Mouse (Mus musculus) adrenal gland, adult 18-20 months (tissue): ENCODE results near the gene Rbm19. TPM values are rescaled to one million over a fixed set of nuclear protein-coding genes. Genes with fewer than 3 reads are reported as not detected.

Experiments
- DNase-seq, 2 experiments: peaks; one replicate each; pipeline ENCODE4 v3.0.0; 2021 to 2022; ENCODE audit warnings: low spot score in 2 of 2
- total RNA-seq, 2 experiments: library from RNA; stranded (reverse); gene quantifications; 1 replicate in 1 of 2; 2 replicates in 1 of 2; pipeline ENCODE4 v1.2.3; 2021

Rbm19 gene
- total RNA-seq, 2 experiments from 2014 or later = 25.7 to 26.1 TPM

DNA sequence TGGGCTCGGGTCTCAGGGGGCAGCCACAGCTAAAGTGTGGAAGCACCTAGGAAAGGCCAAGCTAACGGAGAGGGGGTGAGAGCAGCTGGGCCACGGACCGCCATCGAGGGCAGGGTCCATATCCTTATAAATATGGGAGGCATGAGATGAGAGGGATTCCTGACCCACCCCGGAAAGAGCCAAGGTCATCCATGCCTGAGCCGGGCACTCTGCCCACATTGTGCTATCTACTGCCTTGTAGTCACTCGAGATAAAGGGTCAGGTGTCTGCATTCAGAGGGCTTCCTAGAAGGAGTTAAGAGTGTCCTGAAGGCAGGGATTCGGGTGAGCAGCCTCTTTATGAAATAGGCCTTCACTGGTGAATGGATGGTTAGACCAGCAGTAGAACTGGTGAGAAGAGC is 80.6 kb downstream of the Rbm19 start:
- no peak for DNase-seq

DNA sequence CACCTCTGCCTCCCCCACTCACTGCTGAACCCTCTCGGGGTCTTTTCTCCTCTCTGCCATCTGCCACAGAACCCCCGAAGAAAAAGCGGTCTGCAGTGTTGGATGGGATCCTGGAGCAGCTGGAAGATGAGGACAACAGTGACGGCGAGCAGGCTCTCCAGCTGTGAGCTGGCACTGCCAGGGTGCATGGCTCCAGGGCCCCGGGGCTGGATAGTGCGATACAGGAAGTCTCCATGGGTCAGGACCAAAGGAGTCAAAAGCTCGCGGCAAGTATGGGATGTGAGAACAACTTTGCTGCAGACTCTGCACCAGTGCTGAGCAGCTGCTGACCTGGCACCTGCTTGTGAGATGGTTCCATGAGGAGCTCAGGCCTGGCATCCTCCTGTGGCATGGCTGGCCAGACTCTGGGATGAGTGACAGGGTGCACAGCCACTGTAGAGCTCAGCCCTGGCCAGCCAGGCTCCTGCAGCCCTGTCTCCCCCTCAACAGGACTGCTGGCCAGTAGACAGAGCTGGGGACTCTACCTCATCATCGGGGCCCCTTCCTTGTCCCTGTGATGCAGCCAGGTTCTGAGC is 81.6 kb downstream of the Rbm19 start:
- DNase-seq = no peak

DNA sequence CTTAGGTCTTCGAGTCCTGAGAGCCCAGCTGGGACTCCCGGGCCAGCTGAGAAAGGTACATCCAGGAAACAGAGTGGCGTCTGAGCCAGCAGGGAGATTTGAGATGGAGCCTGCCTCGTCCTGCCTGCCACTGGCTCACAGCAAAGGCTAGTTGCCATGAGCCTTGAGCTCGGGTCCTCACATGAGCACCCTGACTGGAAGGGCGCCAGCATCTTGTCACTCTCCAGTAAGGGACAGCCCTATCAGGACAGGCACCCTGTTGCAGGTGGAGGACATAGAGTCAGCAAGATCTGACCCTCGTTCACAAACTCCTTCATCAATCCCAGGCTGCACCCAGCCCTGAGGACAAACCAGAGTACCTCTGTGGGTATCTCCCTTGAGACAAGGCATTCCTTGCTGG is 83.6 kb downstream of the Rbm19 start:
- DNase-seq = no peak

DNA sequence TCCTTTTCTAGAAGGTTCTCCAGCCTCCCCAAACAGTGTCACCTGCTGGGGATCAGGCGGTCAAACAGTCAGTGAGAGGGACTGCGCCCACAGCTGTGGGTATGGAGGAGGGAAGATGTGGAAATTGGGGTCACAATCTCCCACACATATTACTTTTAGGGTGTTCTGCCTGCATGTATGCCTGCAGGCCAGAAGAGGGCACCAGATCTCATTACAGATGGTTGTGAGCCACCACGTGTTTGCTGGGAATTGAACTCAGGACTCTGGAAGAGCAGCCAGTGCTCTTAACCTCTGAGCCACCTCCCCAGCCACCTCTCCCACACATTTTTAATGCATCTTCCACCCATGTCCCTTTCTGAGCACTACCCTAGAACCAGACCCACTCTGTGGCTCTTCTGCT is 88.1 kb downstream of the Rbm19 start:
- DNase-seq = no peak

DNA sequence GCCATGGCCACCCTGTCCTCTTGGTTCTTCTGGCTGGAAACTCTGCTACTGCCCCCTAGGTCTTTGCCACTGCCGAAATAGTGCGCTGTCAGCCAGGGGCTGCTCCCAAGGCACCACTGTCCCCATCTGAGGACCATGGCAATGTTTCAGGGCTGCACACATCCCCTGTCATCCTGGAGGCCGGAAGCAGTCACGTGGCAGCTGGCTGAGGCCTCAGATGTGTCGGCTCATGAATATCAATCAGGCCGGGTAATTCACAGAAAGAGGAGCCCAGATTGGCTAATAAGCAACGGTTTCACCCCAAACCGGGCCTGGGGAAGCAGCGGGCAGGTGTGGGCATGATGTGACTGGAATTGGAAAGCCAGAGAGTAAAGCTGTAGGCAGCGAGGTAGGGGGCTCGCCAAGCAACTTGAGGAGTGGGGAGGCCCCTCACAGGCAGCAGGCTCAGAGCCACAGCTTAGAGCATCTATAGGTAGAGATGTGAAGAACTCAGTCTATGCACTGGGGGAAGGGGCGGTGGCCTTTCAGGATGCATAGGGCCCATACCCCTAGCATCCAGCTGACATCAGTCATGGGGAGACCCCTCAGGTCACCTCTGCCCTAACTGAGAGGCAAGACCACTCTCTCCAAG is 90.2 kb downstream of the Rbm19 start:
- no peak for DNase-seq

DNA sequence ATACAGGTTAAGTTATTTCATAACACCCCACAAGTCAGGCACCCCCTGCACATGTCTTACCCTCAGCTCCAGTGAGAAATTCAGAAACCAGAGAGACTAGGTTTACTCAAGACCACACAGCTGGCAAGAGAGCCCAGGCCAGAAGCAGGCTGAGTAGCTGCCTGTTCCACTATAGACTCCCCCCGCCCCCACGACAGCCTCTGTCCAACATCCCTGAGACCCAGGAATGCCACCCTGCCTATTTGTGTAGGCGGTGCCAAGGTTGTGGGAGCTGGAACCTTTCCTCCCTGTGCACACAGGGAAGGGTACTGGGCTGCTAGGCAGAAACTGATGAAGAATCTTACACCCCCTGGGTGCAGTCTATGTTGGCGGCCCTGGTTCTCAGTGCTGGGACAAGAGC is 91.2 kb downstream of the Rbm19 start:
- DNase-seq = no peak

DNA sequence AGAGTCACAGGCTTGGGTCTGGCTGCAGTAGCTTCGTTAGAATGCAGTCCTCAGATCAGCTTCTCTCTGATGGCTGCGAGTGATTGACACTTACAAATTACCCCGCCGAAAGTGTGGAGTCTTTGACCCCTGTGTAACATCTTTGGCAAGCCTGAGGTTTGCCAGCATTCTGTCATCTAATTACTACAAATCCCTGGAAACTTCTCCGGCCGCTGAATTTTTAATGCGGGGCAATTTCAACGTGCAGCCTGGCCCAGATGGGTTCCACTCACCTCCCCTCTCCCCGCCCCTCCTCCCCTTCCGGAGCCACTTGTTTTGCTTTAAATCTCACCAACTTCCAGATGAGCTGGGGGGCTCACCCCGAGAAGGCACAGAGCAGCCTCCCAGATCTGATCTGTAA is 94.4 kb downstream of the Rbm19 start:
- no peak for DNase-seq

DNA sequence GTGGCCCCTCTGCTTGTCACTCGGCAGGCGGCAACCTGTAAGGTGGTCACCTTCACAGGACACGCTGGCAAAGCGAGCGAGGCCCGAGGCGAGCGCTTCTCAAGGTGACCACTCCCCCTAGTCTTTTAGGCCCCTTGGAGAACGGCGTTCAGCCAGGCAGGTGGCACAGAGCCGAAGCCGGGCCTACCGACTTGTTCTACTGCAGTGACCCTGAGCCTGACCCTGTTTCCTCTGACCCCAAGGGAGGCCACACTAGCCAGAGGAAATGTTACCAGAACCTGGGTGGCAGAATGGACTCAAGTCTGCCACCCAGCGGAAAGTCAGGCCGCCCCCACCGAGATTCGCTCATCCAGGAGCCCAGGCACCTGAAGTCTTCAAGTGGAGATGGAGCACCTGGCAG is 94.9 kb downstream of the Rbm19 start:
- peak in 1 of 2 experiments; percentile 31 for DNase-seq

DNA sequence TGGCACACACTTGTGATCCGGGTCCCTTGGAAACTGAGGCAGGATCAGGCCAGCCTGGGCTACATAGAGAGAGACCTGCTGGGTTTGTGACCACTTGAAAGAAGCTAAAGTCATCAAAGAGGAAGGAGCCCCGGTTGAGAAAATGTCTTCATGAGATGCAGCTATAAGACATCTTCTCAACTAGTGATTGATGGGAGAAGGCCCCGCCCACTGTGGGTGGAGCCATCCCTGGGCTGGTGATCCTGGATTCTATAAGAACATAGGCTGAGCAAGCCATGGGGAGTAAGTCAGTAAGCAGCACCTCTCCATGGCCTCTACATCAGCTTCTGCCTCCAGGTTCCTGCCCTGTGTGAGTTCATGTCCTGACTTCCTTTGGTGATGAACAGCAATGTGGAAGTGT is 98.2 kb downstream of the Rbm19 start:
- no peak for DNase-seq

DNA sequence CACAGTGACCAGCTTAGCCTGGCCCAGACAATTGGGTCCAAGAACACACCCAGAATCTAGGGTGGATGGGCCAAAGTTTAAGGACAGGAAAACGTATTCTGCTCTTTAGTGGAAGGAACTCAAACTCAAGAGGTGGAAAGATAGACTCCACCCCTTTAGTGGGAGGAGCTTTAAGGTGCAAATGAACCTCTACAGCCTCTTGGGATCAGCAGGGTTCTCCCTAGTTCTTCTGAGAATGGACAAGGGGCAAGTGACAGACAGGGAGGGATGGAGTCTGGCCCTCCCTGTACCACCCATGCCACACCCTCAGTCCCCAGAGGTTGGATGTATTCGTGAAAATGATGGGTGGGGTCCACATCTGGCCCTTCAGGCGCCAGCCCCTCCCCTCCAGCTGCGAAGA is 105.0 kb downstream of the Rbm19 start:
- DNase-seq = no peak

DNA sequence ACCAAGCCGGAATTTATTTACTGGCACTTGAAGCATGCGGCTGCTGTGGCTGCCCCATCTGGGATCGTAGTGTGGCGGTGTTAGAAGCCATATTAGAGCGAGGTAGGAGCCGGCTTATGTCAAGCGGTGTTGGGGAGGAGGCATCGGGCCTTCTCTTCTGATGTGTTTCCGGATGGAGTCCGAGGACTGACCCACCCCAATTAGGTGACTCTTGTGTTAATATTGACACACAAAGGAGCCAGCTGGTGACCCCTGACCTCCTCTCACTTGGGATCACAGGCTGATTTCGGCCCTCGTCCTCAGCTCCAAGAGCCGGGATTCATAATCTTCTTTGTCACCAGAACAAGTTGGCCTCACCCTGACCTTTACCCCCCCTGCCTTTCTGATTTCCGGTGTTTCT is 109.1 kb downstream of the Rbm19 start:
- no peak for DNase-seq

DNA sequence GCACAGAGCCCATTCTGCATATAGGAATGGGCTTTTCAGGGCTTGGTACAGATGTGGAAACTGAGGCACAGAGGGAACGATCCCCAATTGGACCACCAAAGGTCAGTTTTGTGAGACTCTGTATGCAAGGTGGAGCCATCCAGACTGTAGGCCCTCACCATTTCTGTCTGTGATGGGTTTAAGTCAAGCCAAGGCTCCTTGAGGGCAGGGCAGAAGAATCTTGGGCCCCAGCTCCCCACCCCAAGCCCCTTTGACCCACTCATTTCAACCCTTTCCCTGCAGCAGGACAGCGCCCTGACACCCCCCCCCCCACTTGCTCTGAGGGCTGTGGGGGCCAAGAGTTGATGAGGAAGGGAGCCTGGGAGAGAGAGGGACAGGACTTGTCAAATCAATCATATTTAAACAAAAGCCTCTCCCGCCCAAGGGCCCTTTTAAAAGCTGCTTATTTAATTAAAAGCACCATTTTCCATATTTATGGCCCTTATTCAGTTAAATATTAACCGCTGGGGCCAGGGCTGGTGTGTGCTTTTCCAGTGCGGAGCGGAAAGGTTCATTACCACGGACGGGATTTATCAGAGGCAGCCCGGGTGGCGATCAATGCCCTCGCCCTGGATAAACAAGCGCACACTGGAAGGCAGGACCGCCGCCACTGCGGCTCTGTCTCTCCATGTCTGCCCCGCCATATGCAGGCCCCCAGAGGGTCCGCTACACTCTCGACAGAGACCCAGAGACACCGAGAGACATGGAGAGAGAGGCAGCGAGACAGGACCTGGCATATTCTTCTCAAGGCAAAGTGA is 112.5 kb downstream of the Rbm19 start:
- no peak for DNase-seq

DNA sequence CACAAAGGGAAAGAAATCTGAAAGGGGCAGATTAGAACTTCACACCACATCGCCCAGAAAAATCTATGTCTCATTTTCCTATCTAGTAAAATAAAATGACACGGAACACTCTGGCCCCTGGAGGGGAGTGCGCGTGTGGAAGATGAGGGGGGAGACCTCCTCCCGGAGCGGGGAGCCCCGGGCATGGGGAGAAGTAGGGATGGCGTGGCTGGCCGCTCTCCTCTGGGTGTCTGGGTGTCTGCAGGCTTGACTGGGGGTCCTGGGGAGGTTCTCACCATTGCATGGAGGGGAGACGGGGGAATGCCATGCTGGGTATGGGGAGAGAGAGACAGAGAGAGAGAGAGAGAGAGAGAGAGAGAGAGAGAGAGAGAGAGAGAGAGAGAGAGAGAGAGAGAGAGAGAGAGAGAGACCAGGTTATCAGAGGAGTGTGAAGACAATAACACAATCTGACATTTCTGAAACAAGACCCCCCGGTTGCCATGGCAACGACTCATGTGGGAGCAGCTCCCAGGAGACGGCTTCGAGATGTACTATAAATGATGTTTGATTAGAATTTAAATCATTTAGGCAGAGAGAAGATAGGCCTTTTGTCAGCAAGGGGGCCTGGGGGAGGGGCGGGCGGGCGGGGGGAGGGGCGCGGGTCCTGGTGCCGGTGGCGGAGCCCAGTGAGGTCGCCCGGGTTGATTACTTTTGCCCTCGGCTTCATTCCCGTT is 115.3 kb downstream of the Rbm19 start:
- DNase-seq = no peak

DNA sequence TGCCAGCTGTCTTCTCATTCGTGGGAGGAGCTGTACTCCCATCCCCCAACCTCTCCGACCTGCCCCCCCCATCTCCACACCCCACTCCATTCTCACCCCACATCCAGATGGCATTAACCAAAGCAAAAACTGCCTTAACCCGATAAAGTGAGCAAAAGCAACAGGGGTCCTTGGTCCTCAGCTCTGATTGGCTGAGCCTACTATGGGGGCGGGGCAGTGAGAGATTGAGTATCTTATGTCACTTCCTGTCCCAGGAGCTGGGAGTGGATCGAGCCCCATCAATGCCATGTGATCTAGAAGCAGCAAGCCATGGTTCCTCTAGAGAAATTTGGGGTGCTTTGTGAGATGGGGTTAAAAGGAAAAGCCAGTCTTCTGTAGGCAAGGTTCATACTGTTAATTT is 118.9 kb downstream of the Rbm19 start:
- DNase-seq = no peak

DNA sequence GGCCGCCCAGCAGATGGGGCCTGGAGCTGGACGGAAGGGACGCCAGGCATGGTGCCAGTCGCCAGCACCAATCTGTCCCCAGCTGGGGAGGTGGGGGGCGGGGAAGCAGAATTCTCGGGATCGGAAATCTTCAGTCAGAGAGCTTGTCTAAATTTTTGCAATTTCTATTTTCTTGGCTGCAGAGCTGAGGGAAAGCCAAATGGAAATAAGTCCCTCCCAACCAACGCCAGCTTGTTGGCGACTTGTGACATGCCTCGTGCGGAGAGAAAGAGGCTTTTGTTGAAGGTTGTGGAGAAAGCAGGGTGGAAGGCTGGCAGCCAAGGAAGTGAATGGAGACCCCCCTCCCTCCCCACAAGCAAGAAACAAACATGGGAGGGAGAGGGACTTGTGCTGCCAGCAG is 119.3 kb downstream of the Rbm19 start:
- DNase-seq = no peak

DNA sequence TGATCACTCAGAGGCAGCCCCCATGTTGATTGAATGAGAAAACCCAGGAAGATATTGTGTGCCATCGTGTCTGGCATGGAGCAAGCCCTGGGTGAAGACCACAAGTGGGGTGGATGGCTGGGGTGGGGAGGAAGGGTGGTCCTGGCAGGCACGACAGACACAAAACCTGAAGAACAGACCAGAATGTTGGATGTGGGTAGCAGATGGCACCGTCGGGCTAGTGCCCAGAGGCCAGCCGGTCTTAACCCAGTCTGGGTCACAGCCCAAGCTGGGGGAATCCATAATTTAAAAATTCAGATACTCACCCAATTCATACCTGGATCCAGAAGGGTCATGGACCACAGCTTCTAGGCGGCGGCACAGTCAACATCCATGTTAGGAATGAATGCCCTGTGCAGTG is 123.8 kb downstream of the Rbm19 start:
- DNase-seq = no peak

DNA sequence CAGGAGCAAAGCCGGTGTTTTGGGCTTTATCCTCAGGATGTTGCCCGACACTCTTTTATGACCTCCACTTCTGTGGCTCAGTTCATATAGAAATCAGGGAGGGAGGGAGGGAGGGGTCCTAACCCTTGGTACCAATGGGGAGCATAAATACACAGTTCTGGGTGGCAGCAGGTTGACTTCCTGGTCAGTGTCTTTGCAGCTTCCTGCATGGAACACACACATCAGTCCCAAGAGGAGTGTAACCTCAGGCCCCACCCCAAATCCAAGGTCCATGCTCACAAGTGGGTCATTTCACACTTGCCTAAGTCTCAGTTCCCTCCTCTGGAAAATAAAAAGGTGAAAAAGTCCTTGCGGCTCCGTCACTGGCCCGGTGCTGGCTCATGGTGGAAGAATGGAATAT is 129.1 kb downstream of the Rbm19 start:
- no peak for DNase-seq
